Mouse (Mus musculus) kidney, adult 18-20 months (tissue): Measurements from ENCODE around the gene Lrrc74b.
"Not testable (repeated sequence)": the region's sequence is repeated elsewhere in the genome, so short reads cannot be mapped to it uniquely, and the experiment has no call there.

Experiments used
- DNase-seq: peaks from one replicate; pipeline ENCODE4 v3.0.0; 2021

The Lrrc74b gene

DNA sequence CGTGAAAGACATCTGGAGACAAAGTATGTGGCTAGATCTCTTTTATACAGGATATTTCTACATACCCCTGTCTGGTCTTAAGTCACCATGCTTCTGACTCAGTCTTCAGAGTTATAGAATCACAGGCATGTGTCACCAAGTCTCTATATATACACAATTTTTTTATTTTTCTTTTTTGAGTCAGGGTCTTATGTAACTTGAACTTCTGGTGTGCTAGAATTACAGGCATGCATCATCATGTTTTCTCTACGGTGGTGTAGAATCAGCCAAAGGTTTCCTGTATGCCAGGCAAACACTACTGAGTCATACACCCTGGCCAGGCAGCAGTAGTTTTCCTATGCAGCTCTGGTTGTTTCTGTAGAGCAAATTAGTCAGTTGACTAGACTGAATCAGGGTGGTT, 18.4 kb downstream of the Lrrc74b start:
- DNase-seq = no peak

DNA sequence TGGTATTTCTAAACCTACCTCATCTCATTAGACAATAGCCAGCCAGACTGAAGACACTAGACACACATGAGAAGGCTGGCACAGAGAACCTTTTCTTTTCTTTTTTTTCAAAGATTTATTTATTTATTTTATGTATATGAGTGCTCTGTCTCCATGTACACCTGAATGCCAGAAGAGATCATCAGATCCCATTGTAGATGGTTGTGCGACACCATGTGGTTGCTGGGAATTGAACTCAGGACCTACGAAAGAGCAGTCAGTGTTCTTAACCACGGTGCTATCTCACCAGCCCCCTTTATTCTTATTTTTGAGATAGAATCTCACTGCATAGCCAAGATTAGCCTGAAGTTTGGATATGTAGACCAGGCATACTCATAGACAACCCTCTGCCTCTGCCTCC, 24.5 kb downstream of the Lrrc74b start:
- DNase-seq = peak; percentile 30

- no peak for DNase-seq
Measured at GRCm38 (mm10) chr16:17532676-17533329, 28.2 kb downstream of the Lrrc74b start.

- peak; percentile 49 for DNase-seq
Measured at GRCm38 (mm10) chr16:17532271-17532670, 28.8 kb downstream of the Lrrc74b start.

GRCm38 (mm10) chr16:17530640-17531288, 30.3 kb downstream of the Lrrc74b start, which contains the start of gene Thap7:
Gene Thap7 (minus strand): TSS chr16:17531136.
- peak; percentile 97 for DNase-seq

DNA sequence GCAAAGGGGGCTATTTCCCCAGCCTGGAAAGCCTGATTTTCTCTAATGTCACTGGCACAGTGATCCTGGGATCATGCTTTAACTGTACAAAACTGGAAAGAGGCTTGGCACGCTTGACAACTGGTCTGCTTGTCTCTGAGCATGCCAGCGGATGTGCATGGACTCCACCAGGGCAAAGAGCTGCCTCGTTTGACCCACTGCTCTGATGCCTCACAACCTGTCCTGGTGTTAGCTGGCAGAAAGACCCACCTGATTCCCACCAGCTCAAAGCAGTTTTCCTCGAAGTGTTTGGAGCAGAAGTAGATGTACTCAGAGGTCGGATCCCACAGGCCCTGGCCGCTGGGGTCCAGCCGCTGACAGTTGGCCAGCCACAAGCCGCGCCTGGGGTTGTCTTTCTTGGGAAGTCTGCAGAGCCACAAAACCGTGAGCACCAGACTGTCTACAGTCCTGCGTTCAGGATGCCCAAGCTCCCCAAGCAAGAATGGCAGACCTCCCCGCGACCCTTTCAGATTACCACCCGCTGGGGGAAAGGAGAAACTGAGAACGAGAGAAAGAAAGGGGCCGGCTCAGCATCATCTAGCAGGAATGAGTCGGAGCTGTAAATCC, 31.0 kb downstream of the Lrrc74b start:
- no peak for DNase-seq

DNA sequence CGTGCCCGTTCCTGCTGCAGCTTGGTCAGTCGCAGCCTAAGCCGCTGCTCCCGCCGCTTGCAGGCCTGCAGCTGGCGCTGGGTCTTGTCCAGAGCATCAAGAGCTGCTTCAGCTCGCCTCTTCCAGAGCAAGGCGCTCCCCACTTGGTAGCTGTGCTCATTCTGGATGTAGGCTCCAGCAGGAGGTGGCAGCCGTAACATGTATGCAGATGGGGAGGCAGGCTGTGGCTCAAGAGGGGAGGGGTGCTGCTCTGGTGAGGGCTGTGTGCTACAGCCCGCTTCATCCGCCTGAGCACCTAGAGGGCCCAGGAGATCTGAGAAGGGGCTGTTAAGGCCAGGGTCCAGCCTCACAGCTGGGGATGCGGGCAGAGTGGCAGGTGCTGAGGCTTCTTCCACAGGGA, 32.8 kb downstream of the Lrrc74b start:
- DNase-seq = no peak

DNA sequence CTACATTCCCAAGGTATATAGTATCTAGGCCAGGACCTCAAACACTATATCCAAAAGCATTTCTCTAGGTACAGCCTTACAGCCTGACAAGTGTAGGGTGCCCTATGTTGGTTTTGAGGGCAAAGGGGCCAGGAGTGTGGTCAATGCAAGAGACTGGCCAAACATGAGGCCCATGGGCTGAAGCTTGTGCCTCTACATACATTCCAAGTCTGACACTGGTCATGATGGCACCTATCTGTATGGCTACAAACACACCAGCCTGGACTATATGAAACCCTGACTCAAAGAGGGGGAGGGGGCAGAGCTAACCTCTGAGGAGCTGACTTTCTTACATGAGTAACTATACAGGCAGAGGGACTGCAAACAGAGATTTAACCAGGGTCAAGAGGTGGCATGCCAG, 33.4 kb downstream of the Lrrc74b start:
- no peak for DNase-seq

GRCm38 (mm10) chr16:17526223-17526622, 34.8 kb downstream of the Lrrc74b start:
- DNase-seq = peak; percentile 41

DNA sequence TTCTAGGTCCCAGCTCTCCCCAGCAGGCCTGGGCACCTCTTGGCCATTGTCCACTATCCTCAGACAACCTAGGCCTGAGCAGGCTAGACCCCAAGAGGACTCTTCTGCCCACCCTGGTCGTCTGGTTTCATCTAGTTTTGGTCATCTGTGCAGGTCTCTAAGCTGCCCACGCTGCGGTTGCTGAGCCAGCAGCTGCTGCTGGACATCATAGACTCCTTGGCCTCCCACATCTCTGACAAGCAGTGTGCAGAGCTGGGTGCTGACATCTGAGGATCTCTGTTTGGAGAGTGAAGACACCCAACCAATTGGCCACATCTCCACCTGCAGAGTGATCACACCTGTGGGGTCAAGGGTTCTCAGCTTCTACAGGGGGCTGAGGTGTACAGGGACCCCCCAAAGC, 35.5 kb downstream of the Lrrc74b start:
- no peak for DNase-seq

DNA sequence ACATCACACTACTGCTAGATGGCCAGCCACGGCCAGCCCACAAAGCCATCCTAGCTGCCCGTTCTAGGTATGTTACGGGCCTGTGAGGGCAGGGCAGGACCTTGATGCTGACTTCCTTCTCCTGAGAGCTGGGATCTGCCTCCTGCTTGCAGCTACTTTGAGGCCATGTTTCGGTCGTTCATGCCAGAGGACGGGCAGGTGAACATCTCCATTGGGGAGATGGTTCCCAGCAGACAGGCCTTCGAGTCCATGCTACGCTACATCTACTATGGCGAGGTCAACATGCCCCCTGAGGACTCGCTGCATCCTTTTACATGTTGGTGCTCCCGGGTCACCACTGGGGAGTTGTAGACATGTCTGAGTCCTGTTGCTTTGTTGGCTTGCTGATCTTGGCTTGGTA, 36.9 kb downstream of the Lrrc74b start:
- no peak for DNase-seq

DNA sequence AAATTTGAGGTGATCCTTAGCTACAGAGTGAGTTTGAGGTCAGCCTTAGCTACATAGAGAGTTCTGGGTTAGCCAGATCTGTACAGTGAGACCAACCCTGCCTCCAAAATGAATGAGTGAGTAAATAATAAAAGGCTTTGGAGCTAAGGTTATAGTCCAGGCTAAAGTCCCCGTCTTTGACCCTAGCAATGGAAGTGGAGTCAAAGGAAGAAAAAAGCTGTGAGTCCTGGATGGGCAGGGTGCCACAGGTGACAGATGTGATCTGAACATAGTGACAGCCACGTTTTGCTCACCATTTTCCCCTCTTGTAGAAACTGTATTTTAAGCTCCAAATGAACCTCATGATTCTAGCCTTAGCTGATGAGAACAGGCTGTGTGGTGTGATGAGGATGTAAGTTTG, 42.1 kb downstream of the Lrrc74b start:
- no peak for DNase-seq

- DNase-seq = no peak
Measured at GRCm38 (mm10) chr16:17511431-17511830, 49.6 kb downstream of the Lrrc74b start.

DNA sequence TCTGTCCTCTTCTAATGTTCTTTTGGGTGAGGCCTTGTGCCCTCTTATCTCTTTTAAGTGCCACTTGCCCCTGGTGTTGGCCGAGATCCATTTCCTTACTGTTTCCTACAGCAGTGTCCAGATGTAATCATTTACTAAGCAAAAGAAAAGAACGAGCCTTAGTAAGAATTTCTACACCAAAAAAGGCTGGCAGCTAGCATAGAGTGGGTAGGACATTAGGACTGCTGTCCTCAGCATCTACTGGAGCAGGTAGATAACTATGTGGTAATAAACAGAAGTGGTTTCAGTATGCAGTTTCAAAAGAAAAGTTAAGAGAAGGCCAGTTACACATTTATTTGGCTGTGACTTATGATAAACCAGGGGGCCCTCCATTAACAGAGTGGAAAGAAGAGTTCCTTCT, 50.4 kb downstream of the Lrrc74b start:
- no peak for DNase-seq

GRCm38 (mm10) chr16:17510143-17510542, 50.9 kb downstream of the Lrrc74b start:
- DNase-seq = no peak

- no peak for DNase-seq
Measured at GRCm38 (mm10) chr16:17509240-17509597, 51.8 kb downstream of the Lrrc74b start.

GRCm38 (mm10) chr16:17508546-17509239, 52.4 kb downstream of the Lrrc74b start, which contains the start of gene Lztr1:
Gene Lztr1 (plus strand): TSS chr16:17508688.
- DNase-seq = peak; percentile 95

DNA sequence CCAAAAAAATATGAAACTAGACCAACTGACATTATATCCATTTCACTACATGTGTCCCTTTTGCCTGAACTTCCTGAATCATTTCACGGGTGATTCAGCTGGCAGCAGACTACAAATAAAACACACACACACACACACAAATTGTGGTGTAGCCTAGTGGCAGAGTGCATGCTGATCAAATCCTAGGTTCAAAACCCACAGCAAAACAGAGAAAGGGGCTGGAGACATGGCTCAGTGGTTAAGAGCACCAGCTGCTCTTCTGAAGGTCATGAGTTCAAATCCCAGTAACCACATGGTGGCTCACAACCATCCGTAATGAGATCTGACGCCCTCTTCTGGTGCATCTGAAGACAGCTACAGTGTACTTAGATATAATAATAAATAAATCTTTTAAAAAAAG, 53.0 kb downstream of the Lrrc74b start:
- DNase-seq = not testable (repeated sequence)

- DNase-seq = peak; percentile 42
Measured at GRCm38 (mm10) chr16:17507018-17507552, 54.0 kb downstream of the Lrrc74b start.

DNA sequence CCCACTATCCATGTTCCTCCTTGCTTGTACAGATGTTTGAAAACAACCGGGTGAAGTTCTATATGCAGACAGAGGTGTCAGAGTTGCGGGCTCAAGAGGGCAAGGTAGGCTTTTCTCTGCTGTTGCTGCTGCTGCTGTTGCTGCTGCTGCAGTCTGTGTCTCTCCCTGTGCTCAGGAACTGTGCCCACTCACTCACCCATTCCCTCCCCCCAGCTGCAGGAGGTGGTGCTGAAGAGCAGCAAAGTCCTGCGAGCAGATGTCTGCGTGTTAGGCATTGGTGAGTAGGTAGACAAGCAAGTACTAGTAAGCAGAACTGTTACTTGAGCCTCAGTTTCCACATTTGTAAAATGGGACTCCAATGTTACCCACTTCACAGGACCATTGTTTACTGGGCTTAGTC, 58.4 kb downstream of the Lrrc74b start:
- DNase-seq = no peak

DNA sequence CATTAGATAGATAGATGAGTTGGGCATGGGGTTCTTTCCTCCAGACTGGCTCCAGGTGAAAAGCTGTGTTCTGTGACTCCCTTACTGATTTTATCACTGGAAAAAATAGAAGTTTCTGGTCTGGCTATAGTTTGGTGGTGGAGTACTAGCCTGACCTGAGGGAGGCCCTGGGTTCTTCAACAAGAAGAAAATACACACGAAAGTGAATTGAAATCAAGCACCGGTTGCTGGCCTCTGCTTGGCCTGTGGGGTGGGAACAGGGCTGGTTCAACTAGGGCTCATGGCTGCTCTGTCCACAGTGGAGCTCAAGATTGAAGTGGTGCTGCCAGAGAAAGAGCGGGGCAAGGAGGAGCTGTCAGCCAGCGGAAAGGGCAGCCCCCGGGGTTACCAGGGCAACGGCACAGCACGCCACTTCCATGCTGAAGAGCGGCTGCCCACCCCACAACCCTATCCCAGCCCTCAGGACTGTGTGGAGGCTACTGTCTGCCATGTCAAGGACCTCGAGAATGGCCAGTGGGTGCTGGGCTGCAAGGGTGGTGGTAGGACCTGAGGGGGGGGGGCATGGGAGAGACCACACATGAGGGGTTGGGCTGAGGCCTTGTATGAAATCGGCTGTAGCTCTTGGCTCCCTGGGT, 61.7 kb downstream of the Lrrc74b start:
- no peak for DNase-seq

DNA sequence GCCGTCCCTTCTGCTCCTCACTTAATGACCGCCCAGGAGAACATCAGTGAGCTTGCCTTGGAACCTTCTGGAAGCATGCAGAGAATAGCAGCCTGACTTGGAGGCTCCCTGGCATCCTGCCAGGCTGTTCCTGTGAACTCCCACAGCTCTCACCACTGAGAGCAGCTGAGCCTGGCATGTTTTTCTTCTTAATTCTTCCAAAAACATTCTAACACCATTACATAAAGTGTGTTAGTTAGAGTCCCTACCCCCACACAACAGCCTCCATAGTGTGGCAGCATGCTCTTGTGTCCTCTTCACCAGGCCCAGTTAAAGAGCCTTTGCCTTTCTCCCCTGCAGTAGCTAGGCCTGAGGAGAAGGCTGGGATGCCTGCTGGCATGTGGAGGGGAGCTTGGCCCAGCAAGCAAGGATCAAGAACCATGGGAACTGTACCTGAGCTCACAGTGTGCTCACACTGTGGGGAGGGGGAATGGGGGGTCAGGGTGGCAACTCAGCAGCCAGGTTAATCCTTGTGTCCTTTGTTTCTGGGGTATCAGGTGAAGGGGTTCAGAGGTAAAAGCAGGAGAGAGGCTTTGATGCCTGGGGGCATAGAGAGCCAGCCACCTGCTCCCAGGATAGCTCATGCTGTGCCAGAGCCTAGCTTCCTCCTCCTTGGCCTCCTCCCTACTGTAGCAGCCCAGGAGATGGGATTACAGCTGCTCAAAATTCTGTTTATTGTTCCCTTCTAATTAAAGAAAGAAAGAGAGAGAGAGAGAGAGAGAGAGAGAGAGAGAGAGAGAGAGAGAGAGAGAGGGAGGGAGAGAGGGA, 64.3 kb downstream of the Lrrc74b start:
- peak; percentile 47 for DNase-seq
